Mouse (Mus musculus) gastrocnemius, postnatal 10 days (tissue): ENCODE data around the gene Bex3. TPM values are rescaled to one million over a fixed set of nuclear protein-coding genes. Genes with fewer than 3 reads are reported as not detected.

Experiments
- DNase-seq: peaks from one replicate; pipeline ENCODE4 v3.0.0; 2021; ENCODE audit warnings: mixed read lengths
- total RNA-seq, 2 experiments: library from RNA; stranded (reverse); gene quantifications; 2 replicates each; pipeline ENCODE4 v1.2.3; 2021

Gene Bex3
- total RNA-seq, 2 experiments from 2014 or later, result 23.1 to 32.4 TPM

DNA sequence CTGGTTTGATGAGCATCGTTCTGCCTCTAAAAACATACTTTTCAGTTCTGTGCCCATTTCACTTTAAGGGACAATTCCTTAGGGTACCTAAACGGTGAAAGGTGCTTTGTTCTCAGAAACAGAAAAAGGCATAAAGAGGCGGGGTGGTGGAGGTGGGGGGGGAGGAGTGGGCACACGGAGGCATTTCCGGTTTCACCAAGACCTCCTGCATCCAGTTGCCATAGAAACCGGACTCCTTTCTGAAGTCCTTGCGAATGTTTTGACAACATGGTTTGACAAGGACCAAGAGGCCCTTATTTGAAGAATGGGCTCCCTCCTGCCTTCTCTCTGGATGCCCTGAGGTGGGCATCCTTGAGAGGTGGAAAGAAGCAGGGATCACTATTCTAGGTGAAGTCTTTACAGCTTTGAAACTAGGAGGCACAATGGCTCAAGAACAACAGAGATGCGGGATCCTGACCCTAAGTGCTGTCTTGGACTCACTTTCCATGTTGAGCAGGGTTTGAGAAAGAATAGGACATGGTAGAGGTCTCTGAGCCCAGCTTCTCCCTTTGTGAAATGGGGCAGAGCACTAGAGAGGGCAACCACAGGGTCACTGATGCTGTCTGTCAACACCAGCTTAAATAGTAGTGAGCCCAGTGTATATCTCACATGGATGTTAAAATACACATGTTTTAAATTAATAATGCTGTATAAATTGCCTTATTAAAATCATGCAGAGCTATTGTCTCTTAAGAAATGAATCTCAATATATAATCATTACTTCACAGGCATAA, 43.9 kb downstream of the Bex3 start:
- DNase-seq, result no peak

DNA sequence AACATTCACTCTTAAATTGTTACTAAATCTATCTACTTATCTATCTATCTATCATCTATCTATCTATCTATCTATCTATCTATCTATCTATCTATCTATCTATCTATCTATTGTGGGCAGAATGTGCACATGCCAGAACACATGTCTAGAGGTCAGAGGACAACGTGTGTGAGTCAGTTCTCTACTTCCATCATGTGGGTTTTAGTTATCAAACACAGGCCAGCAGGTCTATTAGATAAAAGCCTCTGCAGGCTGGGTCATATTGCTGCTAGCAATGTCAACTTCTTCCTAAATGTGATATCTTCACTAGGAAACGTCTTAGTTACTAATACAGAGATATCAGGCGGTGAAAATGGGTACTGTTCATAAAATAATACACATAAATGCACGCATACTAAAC, 49.9 kb downstream of the Bex3 start:
- no peak for DNase-seq

Other genes starting within 250 kb of the Bex3 start
- 1 to 10 TPM; 1.8 to 2.2 TPM for gene Arxes1, start 236.9 kb upstream of the Bex3 start, total RNA-seq
- gene Bex2, start 202.0 kb upstream of the Bex3 start, total RNA-seq, result 1 to 10 TPM in 1 of 2 experiments, under 1 TPM in 1; 0.73 to 1.3 TPM
- not detected for gene Nxf3, start 185.0 kb upstream of the Bex3 start, total RNA-seq
- gene Bex4, start 131.3 kb upstream of the Bex3 start, total RNA-seq, result not detected
- 10 to 100 TPM; 48.0 to 55.1 TPM for gene Tceal8, start 97.9 kb upstream of the Bex3 start, total RNA-seq
- gene Tceal5, start 66.4 kb upstream of the Bex3 start, total RNA-seq, result 10 to 100 TPM; 74.3 to 87.3 TPM
- gene Tceal7, start 55.5 kb upstream of the Bex3 start, total RNA-seq, result 100 to 1,000 TPM; 539 to 771 TPM
- gene Bex1, start 54.7 kb upstream of the Bex3 start, total RNA-seq, result 10 to 100 TPM; 27.7 to 29.1 TPM
- gene Tceal9, start 25.2 kb upstream of the Bex3 start, total RNA-seq, result 10 to 100 TPM; 74.7 to 80.1 TPM
- gene Kir3dl1, start 247.7 kb downstream of the Bex3 start, total RNA-seq, result not detected